In the genomic region with DNA sequence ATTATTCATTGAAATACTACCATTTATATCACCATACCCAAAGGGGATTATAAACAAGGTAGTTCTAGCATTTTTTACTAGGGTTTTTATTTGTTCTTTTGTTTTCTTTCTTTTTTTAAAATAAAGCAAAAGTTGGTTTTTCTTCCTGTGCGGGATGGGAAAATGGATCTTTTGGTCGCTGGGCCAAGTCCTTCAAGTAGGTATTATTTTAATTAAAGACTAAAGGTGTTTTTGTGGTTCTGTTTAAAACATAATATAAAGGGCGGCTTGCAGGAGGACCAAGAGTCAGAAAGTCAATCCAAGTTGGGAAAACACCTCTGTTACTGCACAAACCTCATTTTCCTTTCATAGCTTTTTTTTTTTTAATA, we compare ENCODE assay signal across 8 mouse cellular contexts. TPM values are rescaled to one million over a fixed set of nuclear protein-coding genes. Genes with fewer than 3 reads are reported as not detected.
DNase-seq lines count a peak whose midpoint lies in the region; ATAC-seq and TF ChIP-seq lines count a peak whose summit lies in the region.

No protein-coding gene starts in this region.

- 34% methylated on average over 3 of the region's 3 CpGs for WGBS in kidney, adult 2 months
- WGBS in bone marrow, adult 2 months: 19% methylated on average over 3 of the region's 3 CpGs
- 19% methylated on average over 3 of the region's 3 CpGs for WGBS in hindbrain, embryonic 14.5 days
- WGBS in midbrain, embryonic 14.5 days: 16% methylated on average over 3 of the region's 3 CpGs

- no peaks in the 10 kb centered on the region for H3K27me3 ChIP-seq in kidney, adult 2 months (replicated peaks; ENCODE audit: control insufficient read depth, insufficient read depth, low read length)
- H3K27me3 ChIP-seq in hindbrain, embryonic 14.5 days (ENCODE audit: control insufficient read depth, insufficient read depth, low read length): no peaks in the 10 kb centered on the region
- H3K27me3 ChIP-seq in midbrain, embryonic 14.5 days (ENCODE audit: control insufficient read depth, insufficient read depth, low read length): no peaks in the 10 kb centered on the region

- no peak for DNase-seq in kidney, adult 2 months
- no peak for DNase-seq in kidney, postnatal 10 days
- DNase-seq in hindbrain, embryonic 14.5 days (ENCODE audit: low spot score): no peak
- DNase-seq in midbrain, embryonic 14.5 days: no peak
- DNase-seq in T-cell, adult 2 months (ENCODE audit: low spot score): no peak
- no peak for DNase-seq in adrenal gland, adult 18-20 months (ENCODE audit: low spot score in 2 of 2)

- no peaks in the 10 kb centered on the region; the same call in 1 of the 2 replicates for H3K4me1 ChIP-seq in kidney, adult 2 months (ENCODE audit: control insufficient read depth, insufficient read depth, low read length)
- no peaks in the 10 kb centered on the region for H3K4me1 ChIP-seq in bone marrow, adult 2 months (ENCODE audit: control insufficient read depth, insufficient read depth, low read length)
- H3K4me1 ChIP-seq in hindbrain, embryonic 14.5 days (replicated peaks; ENCODE audit: control insufficient read depth, insufficient read depth, low read length): peaks cover 31% of the 10 kb centered on the region
- peaks cover 27% of the 10 kb centered on the region for H3K4me1 ChIP-seq in midbrain, embryonic 14.5 days (ENCODE audit: control insufficient read depth, insufficient read depth, low read length)

- no peak for ATAC-seq in hindbrain, embryonic 14.5 days (ENCODE audit: low FRiP score)
- ATAC-seq in midbrain, embryonic 14.5 days (ENCODE audit: low FRiP score, low TSS enrichment): no peak
- ATAC-seq in cerebellum, adult (ENCODE audit: insufficient number of reproducible peaks, low FRiP score, low TSS enrichment): no peak

- peak overlapping the region; percentile 89 for H3K4me2 ChIP-seq in hindbrain, embryonic 14.5 days (replicated peaks)
- H3K4me2 ChIP-seq in midbrain, embryonic 14.5 days (ENCODE audit: low read length): peak overlapping the region; percentile 71

- H3K36me3 ChIP-seq in kidney, adult 2 months (ENCODE audit: control insufficient read depth, insufficient read depth, low read length): peaks cover 1% of the 10 kb centered on the region; the same call in 1 of the 2 replicates
- no peaks in the 10 kb centered on the region for H3K36me3 ChIP-seq in hindbrain, embryonic 14.5 days (replicated peaks; ENCODE audit: control insufficient read depth, insufficient read depth)
- H3K36me3 ChIP-seq in midbrain, embryonic 14.5 days (ENCODE audit: control insufficient read depth, insufficient read depth, low read length): 0 out of 2 replicates have a peak, but pooled peaks cover 5% of the 10 kb centered on the region

- no peak for TF ChIP-seq POLR2A in kidney, adult 2 months (IDR thresholded peaks at IDR 0.05; ENCODE audit: low read depth, low read length)
- no peak for TF ChIP-seq POLR2A in bone marrow, adult 2 months (IDR thresholded peaks at IDR 0.05; ENCODE audit: borderline replicate concordance, control insufficient read depth, low read depth, low read length)

- TF ChIP-seq CTCF in kidney, adult 2 months (conservative IDR thresholded peaks at IDR 0.05; ENCODE audit: insufficient read depth, insufficient read length, low read depth, low read length): no peak
- no peak for TF ChIP-seq CTCF in bone marrow, adult 2 months (IDR thresholded peaks at IDR 0.05; ENCODE audit: control insufficient read depth, insufficient read depth, low read length)

- H3K4me3 ChIP-seq in kidney, adult 2 months (ENCODE audit: insufficient read depth, low read depth, low read length): peak overlapping the region; percentile 82
- H3K4me3 ChIP-seq in bone marrow, adult 2 months (replicated peaks; ENCODE audit: control insufficient read depth, low read depth, low read length): peak overlapping the region; percentile 62
- H3K4me3 ChIP-seq in hindbrain, embryonic 14.5 days (replicated peaks; ENCODE audit: low read length): peak overlapping the region; percentile 55
- H3K4me3 ChIP-seq in midbrain, embryonic 14.5 days (replicated peaks; ENCODE audit: low read depth, low read length): peak overlapping the region; percentile 55

- peak overlapping the region; percentile 93 for H3K27ac ChIP-seq in kidney, adult 2 months (ENCODE audit: insufficient read depth, low read depth, low read length)
- H3K27ac ChIP-seq in bone marrow, adult 2 months (ENCODE audit: control insufficient read depth, insufficient read depth, low read depth, low read length, poor library complexity): peak overlapping the region; percentile 93; the same call in 1 of the 2 replicates
- peak overlapping the region; percentile 92 for H3K27ac ChIP-seq in hindbrain, embryonic 14.5 days
- H3K27ac ChIP-seq in midbrain, embryonic 14.5 days (replicated peaks; ENCODE audit: low read depth, low read length): peak overlapping the region; percentile 91

- peak overlapping the region; percentile 62 for H3K9ac ChIP-seq in hindbrain, embryonic 14.5 days
- peak overlapping the region; percentile 64 for H3K9ac ChIP-seq in midbrain, embryonic 14.5 days (replicated peaks; ENCODE audit: low read length)

- H3K9me3 ChIP-seq in hindbrain, embryonic 14.5 days (ENCODE audit: control insufficient read depth, low read length): no peaks in the 10 kb centered on the region
- no peaks in the 10 kb centered on the region for H3K9me3 ChIP-seq in midbrain, embryonic 14.5 days (ENCODE audit: control insufficient read depth, low read length)

RNA-seq across cellular contexts. Expression of a gene that starts 6.1 kb away (rescaled TPM):
- 15.9 and 17.1 TPM in 2 replicates for polyA plus RNA-seq in kidney, adult 2 months (2012; rRNA removed)
- 40.0 and 47.4 TPM in 2 replicates for polyA plus RNA-seq in bone marrow, adult 2 months (2011; ENCODE audit: insufficient read depth, insufficient read length, low replicate concordance, missing spikeins)
- polyA plus RNA-seq in hindbrain, embryonic 14.5 days (2014; fragmentation: Nextera tagmentation; extraction: Ambion mirVana): 18.5 and 19.0 TPM in 2 replicates
- 29.9 TPM in 2 replicates for polyA plus RNA-seq in midbrain, embryonic 14.5 days (2014; fragmentation: Nextera tagmentation; extraction: Ambion mirVana)
- total RNA-seq in adrenal gland, adult 18-20 months (2021): 10 to 100 TPM; 30.6 to 33.0 TPM

RNA-seq across cellular contexts. Expression of a gene that starts 27.9 kb away (rescaled TPM):
- polyA plus RNA-seq in kidney, adult 2 months (2012; rRNA removed): 6.4 and 7.9 TPM in 2 replicates
- 6.9 and 16.6 TPM in 2 replicates for polyA plus RNA-seq in bone marrow, adult 2 months (2011; ENCODE audit: insufficient read depth, insufficient read length, low replicate concordance, missing spikeins)
- 34.0 and 37.1 TPM in 2 replicates for polyA plus RNA-seq in hindbrain, embryonic 14.5 days (2014; fragmentation: Nextera tagmentation; extraction: Ambion mirVana)
- polyA plus RNA-seq in midbrain, embryonic 14.5 days (2014; fragmentation: Nextera tagmentation; extraction: Ambion mirVana): 43.0 and 46.7 TPM in 2 replicates
- total RNA-seq in adrenal gland, adult 18-20 months (2021): 1 to 10 TPM; 5.3 to 6.5 TPM

RNA-seq across cellular contexts. Expression of a gene that starts 55.2 kb away (rescaled TPM):
- 0.72 and 0.79 TPM in 2 replicates for polyA plus RNA-seq in kidney, adult 2 months (2012; rRNA removed)
- 2.4 and 6.2 TPM in 2 replicates for polyA plus RNA-seq in bone marrow, adult 2 months (2011; ENCODE audit: insufficient read depth, insufficient read length, low replicate concordance, missing spikeins)
- 3.9 TPM in 2 replicates for polyA plus RNA-seq in hindbrain, embryonic 14.5 days (2014; fragmentation: Nextera tagmentation; extraction: Ambion mirVana)
- polyA plus RNA-seq in midbrain, embryonic 14.5 days (2014; fragmentation: Nextera tagmentation; extraction: Ambion mirVana): 3.9 and 4.3 TPM in 2 replicates
- total RNA-seq in adrenal gland, adult 18-20 months (2021): 10 to 100 TPM in 1 of 2 experiments, 1 to 10 TPM in 1; 3.8 to 12.2 TPM
